Mouse (Mus musculus) lung, postnatal 36 days (tissue): ENCODE measurements around the gene Fgfr1op2.

Experiments used
- DNase-seq: peaks from one replicate; pipeline ENCODE4 v3.0.0; 2022; ENCODE audit warnings: mixed read lengths

The Fgfr1op2 gene

DNA sequence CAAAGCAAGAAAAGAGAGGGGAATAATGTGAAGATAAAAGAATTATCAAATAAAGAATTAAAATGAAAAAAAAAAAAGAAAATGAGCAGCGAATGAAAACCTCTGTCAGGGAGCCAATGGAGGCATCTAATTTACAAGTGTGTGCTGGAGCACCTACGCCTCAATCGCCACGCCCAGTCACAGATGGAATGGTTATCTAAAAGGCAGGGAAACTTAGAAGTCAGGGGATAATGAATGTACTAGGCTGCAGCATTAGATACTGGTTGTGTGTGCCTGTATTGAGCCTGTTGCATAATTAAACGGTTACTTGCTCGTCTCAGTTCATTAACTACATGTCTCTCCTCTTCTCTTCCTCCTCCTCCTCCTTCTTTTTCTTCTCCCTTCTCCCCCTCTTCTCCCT lies 34.4 kb downstream of the Fgfr1op2 start:
- no peak for DNase-seq

DNA sequence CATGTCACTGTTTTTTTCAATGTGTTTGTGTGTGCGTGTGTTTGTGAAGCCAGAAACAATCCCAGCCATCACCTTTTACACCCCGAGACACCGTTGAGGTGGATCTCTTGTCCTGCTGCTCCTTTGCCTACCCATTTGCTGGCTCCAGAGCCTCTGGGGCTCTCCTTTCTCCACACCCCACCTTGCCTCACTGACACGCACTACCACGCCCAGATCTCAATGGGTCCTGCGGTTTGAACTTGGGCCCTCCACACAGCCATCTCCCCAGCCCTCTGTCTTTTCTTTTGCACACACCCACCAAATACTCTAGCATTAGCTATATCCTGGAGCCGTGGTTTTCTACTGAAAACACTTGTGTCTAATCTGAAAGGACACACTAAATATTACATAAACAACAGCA lies 34.9 kb downstream of the Fgfr1op2 start:
- DNase-seq = no peak

DNA sequence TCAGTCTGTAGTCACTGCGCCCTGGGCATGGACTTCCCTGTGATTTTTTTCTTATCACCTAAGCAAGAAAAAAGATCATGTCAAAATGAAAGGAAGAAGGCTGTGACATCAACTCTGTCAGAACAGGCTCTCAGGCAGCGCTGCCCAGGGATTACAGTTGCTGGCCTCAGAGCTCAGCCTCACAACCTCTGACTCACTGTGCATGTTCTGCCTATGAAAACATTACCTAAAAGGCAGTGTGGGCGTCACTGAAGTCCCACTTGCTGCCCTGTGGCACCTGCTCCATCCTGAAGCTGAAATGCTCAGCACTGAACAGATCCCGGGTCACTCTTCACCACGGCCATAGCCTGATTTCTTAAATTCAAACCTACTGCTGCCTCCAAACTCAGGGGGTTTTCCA lies 35.7 kb downstream of the Fgfr1op2 start:
- no peak for DNase-seq

DNA sequence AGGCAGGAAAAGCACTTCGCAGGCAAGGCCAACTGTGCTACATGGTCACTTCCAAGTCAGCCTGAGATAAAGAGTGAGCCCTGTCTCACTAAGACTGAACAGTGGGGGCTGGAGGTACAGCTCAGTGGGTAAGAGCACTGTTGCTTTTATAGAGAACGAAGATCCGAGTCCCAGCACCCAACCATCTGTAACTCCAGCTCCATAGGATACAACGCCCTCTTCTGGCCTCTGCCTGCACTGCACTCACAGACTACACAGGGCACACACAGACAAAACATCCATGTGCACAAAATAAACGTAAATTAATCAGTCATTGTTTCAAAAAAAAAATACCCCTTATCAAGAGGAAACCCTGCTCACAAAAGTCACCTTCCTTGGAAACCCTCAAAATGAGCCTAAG lies 36.9 kb downstream of the Fgfr1op2 start:
- DNase-seq = no peak

DNA sequence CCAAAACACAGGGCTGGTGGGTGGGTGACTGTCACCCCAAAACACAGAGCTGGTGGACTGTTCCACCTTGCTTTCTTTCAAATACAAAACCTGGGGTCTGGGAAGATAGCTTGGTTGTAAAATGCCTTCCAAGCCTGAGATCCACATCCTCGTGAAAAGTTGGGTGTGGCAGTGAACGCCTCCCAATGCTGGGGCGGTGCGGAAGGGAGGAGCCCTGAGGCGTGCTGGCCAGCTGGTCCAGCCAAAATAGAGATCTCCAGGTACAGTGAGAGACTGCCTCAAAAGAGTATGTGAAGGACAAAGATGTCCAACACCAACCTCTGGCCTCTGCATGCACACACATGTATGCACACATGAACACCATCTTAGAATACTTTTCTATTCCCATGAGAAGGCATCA lies 37.5 kb downstream of the Fgfr1op2 start:
- no peak for DNase-seq

DNA sequence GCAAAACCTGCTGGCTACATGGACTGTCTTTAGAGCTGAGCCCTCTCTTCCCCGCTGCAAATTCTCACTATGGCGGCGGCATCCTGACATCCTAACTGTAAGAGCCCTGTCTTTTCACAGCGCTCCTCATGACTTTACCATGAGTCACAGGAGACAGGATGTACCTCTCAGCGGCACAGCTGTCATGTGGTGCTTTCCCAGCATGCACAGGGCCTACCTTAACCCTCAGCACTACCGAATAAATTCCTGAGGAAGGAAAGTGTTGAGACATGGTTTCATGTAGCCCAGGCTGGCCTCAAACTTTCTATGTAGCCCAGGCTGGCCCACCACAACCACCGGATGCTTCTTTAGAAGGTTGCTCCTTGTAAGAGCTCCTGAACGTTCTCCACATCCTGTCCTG lies 38.9 kb downstream of the Fgfr1op2 start:
- no peak for DNase-seq

DNA sequence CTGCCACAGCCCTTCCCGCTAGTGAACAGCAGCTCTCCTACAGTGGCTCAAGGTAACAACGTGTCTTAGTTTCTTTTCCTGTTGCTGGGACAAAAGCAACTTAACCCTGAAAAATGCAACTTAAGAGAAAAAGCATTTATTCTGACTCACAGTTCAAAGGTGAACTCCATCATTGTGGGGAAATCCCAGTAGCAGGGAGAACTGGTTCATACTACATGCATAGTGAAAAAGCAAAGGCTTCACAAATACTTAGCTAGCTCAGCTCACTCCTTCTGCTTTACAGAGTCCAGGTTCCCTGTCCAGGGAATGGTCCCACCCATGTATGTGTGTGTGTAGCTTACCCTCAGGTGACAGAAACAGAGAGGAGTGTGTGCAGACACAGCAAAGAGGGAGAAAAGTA lies 39.7 kb downstream of the Fgfr1op2 start:
- DNase-seq = no peak

DNA sequence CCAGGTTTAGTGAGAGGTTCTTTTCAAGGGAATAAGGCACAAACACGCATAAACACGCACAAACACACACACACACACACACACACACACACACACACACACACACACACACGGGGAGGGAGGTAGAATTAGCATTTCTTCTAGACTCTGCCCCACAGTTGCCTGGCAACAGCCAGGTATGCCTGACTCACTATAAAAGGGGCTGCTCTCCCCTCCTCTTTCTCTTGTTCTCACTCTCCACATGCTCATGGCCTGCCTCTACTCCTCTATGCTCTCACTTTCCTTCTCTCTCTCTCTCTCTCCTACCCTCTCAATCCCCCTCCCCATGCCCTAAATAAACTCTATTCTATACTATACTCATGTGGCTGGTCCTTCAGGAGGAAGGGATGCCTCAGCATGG lies 51.1 kb downstream of the Fgfr1op2 start:
- no peak for DNase-seq

DNA sequence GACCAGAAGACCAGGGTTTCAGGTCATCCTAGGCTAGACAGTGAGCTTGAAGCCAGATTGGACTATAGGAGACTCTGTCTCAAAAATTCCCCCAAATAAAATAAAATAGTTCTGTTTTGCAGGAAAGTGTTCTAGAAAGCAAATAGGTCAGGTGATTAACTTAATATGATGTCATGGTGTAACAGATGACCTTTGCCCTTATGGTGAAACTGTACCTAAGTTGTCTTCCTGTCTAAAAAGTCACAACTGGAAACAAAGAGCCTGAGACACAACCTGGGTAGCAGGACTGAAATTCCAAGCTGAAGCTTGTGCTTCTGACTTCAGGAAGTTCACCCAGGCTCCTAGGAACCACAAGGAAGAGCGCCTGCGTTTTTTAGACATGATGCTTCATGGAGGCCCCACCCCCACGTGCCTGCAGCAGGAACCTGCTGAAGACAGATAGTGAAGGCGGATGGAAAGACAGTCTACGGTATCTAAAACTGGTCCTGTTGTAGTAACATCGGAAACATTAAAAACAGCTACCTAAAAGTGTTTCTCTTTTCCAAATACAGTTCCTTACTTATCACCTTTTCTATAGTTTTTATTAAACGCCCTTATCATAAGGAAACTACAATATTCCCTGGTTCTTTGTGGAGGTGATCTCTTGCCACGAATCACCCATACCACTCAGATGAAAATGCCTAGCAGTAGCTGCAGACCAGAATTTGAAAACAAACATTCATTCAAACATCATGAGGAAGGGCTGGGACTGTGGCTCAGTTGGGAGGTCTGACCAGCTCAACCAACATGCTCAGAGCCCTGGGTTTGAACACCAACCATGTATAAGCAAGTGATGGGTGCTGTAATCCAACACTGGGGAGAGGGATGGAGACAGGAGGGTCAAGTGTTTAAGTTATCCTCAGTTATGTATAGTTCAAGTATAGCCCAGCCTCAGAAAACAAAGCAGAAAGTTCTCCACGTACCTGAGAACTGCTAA lies 53.1 kb downstream of the Fgfr1op2 start:
- DNase-seq = no peak

DNA sequence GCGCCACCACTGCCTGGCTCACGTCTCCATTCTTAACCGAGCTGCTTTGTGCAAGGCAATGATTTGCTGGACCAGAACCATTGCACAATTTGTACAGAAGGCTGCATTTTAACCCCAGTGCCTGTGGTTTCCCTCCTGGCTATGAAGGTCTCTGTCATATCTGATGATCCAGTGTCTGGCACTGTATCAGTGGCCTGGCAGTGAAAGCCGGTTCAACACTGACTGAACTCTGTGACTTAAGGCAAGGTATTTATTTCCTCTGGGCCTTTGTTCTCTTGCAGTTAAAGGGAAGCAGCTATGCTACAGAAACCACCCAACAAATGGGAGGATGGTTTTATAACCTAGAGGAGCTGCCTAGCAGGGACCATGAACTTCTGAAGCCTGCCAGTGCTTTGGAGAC lies 54.0 kb downstream of the Fgfr1op2 start:
- no peak for DNase-seq

DNA sequence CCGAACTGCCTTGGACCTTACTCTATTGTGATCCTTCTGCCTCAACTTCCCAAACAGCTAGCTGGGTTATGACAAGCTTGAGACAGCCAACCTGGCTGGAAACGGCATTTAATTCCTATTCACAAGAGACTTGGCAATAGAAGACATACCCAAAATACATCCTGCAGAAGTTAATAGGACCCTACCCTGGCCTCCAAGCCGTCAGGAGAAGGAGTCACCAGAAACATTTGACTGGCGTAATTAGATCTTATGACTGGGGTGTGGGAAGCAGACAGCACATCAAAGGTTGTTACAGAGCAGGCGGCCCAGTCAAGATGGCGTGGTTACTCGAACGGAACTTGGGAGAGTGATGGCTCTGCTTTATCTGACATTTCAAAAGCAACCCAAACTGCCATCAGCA lies 54.8 kb downstream of the Fgfr1op2 start:
- no peak for DNase-seq

DNA sequence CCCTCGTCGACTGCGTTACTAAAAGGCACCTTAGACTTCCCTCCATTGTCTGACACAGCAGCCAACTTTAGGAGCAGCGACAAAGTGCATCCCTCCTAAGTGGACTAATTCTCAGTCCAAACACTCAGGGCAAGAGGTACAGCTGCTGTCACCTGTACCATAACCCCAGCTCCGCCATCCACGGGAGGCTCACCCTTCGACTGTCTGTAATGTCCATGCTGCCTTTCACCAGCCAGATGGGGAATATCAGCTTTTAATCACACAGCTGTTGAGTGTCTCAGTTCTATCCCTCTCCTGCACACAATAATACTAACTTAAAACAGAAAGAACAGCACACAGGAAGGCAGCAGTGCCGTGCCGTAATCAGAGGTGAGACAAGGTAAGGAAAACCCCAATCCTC lies 55.4 kb downstream of the Fgfr1op2 start:
- DNase-seq = no peak

DNA sequence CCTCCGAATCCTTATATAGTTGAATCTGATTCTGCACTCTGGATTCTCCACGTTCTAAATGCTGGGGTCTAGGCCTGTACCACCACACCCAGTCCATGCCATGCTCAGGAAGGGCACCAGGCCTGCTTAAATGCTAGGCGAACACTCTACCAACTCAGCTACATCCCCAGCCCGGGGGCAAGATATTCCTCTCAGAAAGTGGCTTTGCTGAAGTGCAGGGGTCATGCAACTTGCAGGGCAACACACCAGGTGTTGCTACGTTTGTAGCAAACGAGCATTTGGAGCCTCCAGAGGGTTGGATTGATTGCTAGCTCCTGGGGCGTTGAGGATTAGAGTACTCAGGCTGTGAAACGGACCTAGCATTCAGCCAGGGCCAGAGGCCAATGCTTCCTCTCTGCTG lies 56.1 kb downstream of the Fgfr1op2 start:
- DNase-seq = no peak

DNA sequence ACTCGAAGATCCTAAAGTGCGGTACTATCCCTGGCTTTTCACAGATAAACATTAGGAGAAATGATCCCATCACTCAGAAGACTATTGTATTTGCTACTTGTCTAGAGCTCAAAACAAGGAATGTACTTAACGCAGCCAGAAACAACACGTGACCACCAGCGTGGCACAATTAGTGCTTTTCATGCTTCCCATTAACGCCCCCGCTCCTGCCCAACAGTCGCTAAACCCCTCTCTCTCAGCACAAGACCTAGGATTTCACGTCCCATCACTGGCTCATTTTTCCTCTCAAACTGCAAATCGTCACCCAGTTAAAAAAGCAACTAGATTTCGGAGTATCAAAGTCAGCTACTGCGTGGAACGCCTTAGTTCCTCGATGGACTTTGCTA lies 56.6 kb downstream of the Fgfr1op2 start:
- DNase-seq = peak; percentile 57

DNA sequence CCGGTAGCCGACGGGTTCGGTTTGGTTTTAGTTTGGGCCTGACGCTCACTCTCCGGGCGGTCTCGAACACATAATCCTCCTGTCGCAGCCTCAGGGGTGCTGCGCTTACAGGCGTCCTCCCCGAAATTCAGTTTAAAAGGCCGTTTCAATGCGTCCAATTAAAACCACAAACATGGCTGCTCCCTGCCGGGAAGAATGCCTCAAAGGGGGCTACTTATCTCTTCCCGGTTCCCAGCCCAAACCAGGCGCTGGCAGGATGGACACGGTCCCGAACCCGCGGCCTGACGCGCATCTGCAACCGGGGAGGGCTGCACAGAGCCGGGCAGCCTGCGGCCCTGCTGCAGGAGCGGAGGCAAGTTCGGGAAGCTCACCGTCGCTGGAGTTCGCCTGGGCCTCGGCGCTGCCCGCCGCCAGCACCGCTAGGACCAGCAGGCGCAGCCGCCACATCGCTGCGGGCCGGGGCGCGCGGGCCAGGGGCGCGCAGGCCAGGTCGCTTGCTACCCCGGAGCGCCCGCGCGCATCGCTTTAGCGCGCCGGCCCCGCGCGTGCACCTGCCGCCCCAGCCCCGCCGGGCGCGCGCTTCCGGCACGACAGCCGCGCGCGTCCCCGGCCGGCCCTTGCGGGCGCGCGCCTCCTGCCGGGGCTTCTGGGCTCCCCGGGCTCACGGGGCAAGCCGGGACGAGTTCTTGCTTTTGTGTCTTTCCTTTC lies 57.2 kb downstream of the Fgfr1op2 start:
- DNase-seq = peak; percentile 72

DNA sequence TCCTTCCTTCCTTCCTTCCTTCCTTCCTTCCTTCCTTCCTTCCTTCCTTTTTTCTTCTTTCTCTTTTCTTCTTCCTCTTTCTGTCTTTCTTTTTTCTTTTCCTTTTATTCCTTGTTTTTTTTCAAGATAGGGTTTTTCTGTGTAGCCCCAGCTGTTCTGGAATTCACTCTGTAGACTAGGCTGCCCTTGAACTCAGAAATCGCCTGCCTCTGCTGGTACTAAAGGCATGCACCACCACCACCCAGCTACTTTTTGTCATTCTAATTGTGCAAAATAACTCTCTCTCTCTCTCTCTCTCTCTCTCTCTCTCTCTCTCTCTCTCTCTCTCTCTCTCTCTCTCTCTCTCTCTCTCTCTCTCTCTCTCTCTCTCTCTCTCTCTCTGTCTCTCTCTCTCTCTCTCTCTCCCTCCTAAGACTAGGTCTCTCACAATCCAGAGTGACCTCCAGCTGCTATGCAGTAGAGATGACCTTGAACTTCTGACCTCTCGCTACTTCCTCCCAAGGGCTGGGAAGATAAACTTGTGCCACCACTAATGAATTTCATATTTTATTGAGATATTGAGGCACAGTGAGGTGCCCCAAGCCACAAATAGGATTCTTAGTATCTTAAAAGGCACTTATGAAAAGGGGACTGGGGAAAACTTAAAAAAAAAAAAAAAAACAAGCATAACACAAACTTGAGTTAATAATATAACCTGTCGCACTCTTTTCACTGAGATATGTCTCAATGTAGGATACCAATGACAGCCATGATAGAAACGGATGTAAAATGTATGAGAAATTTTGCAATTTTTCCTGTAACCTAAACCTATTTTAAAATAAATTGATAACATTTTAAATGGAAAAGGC lies 58.0 kb downstream of the Fgfr1op2 start:
- DNase-seq = no peak

DNA sequence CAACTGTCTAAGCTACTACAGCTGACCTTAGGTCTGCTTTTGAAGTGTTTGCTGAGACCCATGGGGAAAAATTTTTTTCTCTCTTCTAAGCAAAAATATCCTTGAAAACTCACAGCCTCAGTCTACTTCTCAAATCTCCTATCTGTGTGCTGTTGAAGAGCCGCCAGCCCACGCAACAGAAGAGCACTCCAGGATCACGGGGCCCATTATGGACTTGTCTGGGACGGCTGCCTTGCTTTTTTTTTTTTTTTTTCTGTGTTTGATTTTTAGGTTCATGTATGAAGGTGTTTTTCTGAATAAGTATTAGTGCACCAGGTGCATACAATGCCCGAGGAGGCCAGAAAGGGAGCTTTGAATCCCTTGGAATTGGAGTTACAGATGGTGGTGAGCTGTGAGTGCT lies 59.5 kb downstream of the Fgfr1op2 start:
- no peak for DNase-seq

DNA sequence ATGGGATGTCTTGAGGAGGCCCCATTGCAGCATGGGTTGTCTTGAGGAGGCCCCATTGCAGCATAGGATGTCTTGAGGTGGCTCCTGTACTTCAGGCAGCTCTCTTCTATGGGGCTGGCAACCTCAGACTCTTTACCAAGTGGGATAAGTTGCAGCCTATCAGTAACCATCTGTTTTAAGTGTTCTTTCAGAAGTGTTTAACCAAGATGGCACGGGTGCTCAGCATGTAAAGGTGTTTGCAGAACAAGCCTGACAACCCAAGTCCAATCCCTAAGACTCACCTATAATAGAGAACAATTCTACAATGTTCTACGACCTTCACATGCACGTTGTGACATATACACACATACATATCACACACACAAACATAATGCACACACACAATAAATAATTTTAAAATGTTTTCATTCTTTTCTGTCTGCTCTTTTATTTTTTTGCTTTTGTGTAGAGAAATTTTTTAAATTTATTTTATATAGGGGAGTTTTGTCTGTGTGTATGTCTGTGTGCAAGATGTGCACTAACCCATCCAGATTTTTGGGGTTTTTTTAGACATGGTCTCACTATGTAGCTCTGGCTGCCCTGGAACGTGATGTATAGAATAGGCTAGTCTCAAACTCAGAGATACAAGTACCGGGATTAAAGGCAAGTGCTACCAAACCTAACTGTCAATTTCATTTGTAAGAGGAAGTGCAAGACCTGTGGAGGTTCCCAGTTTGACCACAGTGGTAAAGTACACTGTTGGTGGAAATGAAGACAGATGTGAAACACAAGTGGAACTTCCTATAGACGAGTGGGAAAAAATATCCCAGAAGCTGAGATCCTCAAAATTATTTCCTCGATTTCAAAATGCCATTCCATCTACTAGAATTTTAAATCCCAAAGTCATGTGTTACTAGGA lies 63.3 kb downstream of the Fgfr1op2 start:
- DNase-seq = no peak

DNA sequence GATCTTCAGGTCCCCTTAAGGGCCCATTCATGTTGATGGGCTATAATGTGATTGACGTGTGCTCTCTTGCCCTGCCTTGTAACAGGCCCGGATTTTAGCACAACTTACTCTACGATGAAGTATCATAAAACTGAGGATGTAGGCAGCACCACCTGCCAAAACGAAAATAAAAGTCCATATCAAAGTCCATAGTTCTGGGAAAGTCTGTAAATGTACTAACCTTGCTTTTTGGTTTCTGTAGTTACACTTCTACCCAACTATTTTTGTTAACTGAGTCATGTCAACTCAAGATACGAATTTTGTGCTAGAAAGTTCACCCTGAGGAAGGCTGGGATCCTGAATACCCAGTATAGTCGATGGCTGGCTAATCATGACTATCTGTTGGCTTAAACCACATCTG lies 64.0 kb downstream of the Fgfr1op2 start:
- no peak for DNase-seq

DNA sequence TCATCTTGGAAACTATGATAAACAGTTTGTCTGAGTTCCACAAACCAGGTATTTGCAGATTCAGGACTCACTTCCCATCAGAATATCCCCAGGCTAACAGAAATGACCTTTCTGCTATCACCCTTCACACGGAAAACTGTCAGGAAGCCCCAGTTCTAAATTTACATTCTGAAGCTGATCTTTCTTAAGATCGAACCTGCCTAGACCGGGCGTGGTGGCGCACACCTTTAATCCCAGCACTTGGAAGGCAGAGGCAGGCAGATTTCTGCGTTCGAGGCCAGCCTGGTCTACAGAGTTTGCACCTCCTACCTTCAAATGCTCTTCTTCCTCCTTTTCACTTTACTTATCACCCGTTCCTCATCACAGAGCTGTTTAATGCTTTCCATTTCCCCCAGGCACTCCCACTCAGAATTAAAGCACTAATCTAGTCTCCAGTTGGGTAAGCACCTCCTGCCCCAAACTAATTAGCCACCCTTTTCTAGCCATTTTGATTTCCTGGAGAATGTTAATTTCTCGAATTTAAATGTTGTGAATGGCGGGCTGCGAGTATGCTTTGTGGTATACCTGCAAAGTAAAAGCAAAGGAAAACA lies 64.7 kb downstream of the Fgfr1op2 start:
- no peak for DNase-seq

DNA sequence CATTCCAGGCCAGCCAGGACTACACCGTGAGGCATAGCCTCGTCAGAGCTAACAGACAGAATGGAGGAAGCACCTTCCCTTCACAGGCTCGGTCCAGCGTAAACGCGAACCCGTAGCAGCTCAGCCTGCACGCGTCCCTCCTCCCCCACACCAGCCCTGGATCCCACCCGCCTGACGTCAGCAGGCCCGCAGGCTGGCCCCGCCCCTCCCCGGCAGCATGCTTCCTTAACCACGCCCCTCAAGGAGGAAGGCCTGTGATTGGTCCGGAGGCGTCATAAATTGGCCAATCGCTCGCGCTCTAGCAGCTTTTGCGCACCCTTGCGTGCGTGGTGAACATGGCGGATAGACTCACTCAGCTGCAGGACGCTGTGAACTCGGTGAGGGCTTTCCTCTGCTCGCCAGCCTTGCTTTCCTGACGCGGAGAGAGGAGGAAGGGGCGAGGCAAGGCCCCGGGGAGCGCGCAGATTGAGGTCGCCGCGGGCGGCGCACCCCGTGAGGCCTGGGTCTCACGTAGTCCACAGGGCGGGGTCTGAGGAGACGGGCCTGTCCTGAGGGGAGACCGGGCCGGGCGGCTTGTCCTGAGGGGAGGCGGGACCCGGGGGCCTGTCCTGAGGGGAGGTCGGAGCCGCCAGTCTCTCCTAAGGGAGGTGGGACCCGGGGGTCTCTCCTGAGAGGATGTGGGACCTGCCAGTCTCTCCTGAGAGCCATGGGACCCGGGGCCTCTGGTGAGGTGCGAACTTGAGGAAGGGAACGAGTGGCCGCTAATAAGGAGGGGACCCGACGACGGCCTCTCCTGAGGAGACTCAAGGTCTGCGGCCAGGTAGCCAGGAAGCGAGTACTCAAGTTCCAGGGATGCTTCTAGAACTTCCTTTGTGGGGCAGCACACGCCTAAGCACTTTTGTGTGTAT lies 65.5 kb downstream of the Fgfr1op2 start, which contains the start of the genes Med21 and Tm7sf3:
Med21 (plus strand) TSS at position 272 of the 908 bp plus-strand sequence.
Tm7sf3 (minus strand) TSS at position 549 of the 908 bp plus-strand sequence.
- peak; percentile 99 for DNase-seq
